Mouse (Mus musculus) heart, postnatal 0 days (tissue): ENCODE measurements around the gene Caml.
"Not testable (repeated sequence)": the region's sequence is repeated elsewhere in the genome, so short reads cannot be mapped to it uniquely, and the experiment has no call there.

ENCODE experiments used
- CTCF ChIP-seq: IDR thresholded peaks from 2 replicates; pipeline ENCODE4 v1.5.1; 2016; ENCODE audit warnings: antibody characterized with exemption, control low read depth, low read depth
- EP300 ChIP-seq: IDR thresholded peaks from 2 replicates; pipeline ENCODE4 v1.6.1; 2016; ENCODE audit warnings: antibody characterized with exemption, low read depth

DNA sequence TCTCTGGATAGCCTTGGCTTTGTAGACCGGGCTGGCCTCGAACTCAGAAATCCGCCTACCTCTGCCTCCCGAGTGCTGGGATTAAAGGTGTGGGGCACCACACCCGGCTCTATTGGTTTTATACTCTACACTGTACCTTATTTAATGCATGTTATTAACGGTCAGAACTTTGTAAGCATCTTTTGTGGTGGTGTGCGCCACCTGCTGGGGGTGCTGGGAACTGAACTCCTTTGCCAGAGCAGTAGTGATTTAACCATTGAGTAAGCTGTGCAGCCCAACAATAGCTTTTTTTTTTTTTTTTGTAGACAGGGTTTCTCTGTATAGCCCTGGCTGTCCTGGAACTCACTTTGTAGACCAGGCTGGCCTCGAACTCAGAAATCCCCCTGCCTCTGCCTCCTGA lies 17.7 kb downstream of the Caml start:
- peak; percentile 83 for TF ChIP-seq CTCF
- TF ChIP-seq EP300, result not testable (repeated sequence)
